Mouse (Mus musculus): Measurements from ENCODE around the gene Eps8l3.

GRCm38 (mm10) chr3:107827873-107828405 lies 49.1 kb upstream of the Eps8l3 start:
- TF ChIP-seq CTCF (IDR thresholded peaks at IDR 0.05; ENCODE audit: low read depth) (no peak), EP300 (optimal IDR thresholded peaks at IDR 0.05) (no peak)

Data from stomach, postnatal 0 days (tissue).